Mouse (Mus musculus) embryonic facial prominence, embryonic 14.5 days (tissue): Measurements from ENCODE around the gene Hbs1l. TPM values are rescaled to one million over a fixed set of nuclear protein-coding genes. Genes with fewer than 3 reads are reported as not detected.
A peak's percentile ranks its signal among the peaks of the same experiment; 100 is the strongest.

Experiments
- ATAC-seq: fragments of 200-750 bp; cut with Nextera tagmentation; 2 replicates; pipeline ENCODE4 v1.8.0; 2017; ENCODE audit warnings: low read depth, moderate number of reproducible peaks, moderate TSS enrichment
- DNase-seq: peaks from one replicate; pipeline ENCODE4 v3.0.0-alpha.2; 2015; ENCODE audit warnings: low spot score
- H3K27ac ChIP-seq: fragments of 300-500 bp; sonication (generic); replicated peaks from 2 replicates; pipeline ENCODE4 v1.5.1; 2014; ENCODE audit warnings: low read depth, mild to moderate bottlenecking, low read length, moderate library complexity
- H3K27me3 ChIP-seq: fragments of 300-500 bp; sonication (generic); replicated peaks from 2 replicates; pipeline ENCODE4 v1.6.1; 2014; ENCODE audit warnings: low read length; ENCODE audit not compliant: control insufficient read depth, insufficient read depth
- H3K36me3 ChIP-seq: fragments of 300-500 bp; sonication (generic); 2 replicates; pipeline ENCODE4 v1.6.1; 2014; ENCODE audit warnings: low read length, mixed read lengths; ENCODE audit not compliant: control insufficient read depth, insufficient read depth
- H3K4me1 ChIP-seq: fragments of 300-500 bp; sonication (generic); 2 replicates; pipeline ENCODE4 v1.6.1; 2014; ENCODE audit warnings: antibody characterized with exemption, low read length; ENCODE audit not compliant: control insufficient read depth, insufficient read depth
- H3K4me2 ChIP-seq: fragments of 300-500 bp; sonication (generic); 2 replicates; pipeline ENCODE4 v1.6.1; 2014; ENCODE audit warnings: low read depth, mild to moderate bottlenecking, low read length, moderate library complexity, mixed read lengths
- H3K4me3 ChIP-seq: fragments of 300-500 bp; sonication (generic); 2 replicates; pipeline ENCODE4 v1.5.1; 2014; ENCODE audit warnings: low read depth, mild to moderate bottlenecking, low read length
- H3K9ac ChIP-seq: fragments of 300-500 bp; sonication (generic); 2 replicates; pipeline ENCODE4 v1.6.1; 2014; ENCODE audit warnings: low read depth, mild to moderate bottlenecking, low read length, moderate library complexity, mixed read lengths
- H3K9me3 ChIP-seq: fragments of 300-500 bp; sonication (generic); 2 replicates; pipeline ENCODE4 v1.6.1; 2016; ENCODE audit warnings: low read length; ENCODE audit not compliant: control insufficient read depth
- WGBS: fragments of 180-500 bp; shearing (Covaris S2); extraction: QIAGEN DNeasy Blood & Tissue Kit; methylation state at CpG from one replicate; pipeline ENCODE4 v1.1.7; 2014; 5-methylcytosine and 5-hydroxymethylcytosine counted together
- polyA plus RNA-seq: library from polyadenylated mRNA; unstranded; fragments of >200 nt; fragmentation: Nextera tagmentation; extraction: Ambion mirVana; gene quantifications from 2 replicates; pipeline ENCODE4 v1.2.1, GENCODE M21; 2014

Gene Hbs1l
- polyA plus RNA-seq, 1 experiment from 2014 or later: 85.4 TPM

DNA sequence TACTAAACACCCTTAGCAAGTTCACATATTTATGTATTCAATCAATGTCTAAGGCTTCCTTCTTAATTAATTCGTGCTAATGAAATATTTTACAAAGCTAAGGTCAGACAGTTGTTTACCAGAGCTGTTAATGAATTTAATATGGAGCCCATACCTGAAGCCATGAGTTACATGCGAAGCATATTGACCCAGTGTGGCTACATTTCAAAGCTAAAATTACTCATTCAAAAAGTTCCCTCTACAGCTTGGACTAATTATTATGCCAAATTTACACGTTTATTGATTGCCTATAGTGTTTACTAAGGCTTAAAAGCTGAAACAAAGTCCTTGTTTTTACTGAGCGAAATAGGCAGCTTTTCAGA, 401 bp upstream of the Hbs1l start:
- Histone ChIP-seq H3K27me3 (no peaks in the 10 kb centered on the region), H3K4me2 (peak overlapping the region; percentile 79), H3K9ac (peak overlapping the region; percentile 85), H3K4me1 (peaks cover 12% of the 10 kb centered on the region), H3K9me3 (no peaks in the 10 kb centered on the region), H3K36me3 (peaks cover 13% of the 10 kb centered on the region; the same call in 1 of the 2 replicates), H3K4me3 (peak overlapping the region; percentile 75), H3K27ac (no peak overlapping the region)
- no peak for DNase-seq
- no peak for ATAC-seq
- 34% methylated on average over 4 of the region's 4 CpGs for WGBS

DNA sequence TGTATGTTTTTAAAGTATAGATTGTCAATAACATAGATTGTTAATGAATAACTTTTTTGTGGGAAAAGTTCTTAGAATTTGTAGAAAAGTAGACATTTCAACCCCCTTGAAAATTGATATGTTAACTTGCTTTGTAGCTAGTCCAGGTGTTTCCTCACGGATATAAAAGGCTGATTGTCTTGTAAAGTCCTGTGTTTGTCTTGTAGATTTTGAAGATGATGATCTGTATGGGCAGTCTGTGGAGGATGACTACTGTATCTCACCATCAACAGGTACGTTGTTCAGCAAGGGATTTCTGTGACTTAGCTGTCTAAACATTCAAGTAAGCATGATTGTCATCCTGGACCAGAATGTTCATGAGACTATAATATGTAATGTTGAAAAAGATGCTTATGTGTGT, 3.2 kb downstream of the Hbs1l start:
- H3K27ac ChIP-seq: no peak overlapping the region

DNA sequence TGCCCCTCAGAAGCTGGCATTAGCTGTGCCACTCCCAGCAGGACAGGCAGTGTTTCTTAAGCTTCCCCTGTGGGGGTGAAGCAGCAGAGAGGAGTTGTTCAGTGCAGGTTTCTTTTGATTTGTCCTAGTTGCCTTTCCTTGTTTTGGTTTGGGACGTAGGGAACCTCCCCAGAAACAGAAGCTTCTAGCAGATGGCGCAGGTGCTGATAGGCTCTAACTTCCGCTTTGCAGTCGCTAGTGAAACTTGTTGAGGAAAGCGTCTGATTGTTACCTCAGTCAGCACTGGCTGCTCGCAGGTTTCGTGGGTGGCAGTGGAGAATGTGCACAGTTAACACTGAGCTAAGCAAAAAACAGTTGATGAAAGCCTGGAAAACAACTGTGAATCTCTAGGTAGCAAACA, 6.0 kb downstream of the Hbs1l start:
- H3K27me3 ChIP-seq: no peaks in the 10 kb centered on the region
- no peak for DNase-seq
- no peak overlapping the region for H3K4me2 ChIP-seq
- H3K4me3 ChIP-seq: no peak overlapping the region
- ATAC-seq: no peak
- H3K27ac ChIP-seq: no peak overlapping the region
- no peak overlapping the region for H3K9ac ChIP-seq
- no peaks in the 10 kb centered on the region for H3K9me3 ChIP-seq
- 90% methylated on average over 7 of the region's 7 CpGs for WGBS
- H3K4me1 ChIP-seq: peaks cover 10% of the 10 kb centered on the region
- H3K36me3 ChIP-seq: peaks cover 54% of the 10 kb centered on the region

More for the DNA sequence above, 3.2 kb downstream of the Hbs1l start:
- ATAC-seq (no peak), DNase-seq (no peak)
- Histone ChIP-seq H3K9me3 (no peaks in the 10 kb centered on the region), H3K4me1 (peaks cover 12% of the 10 kb centered on the region), H3K4me2 (no peak overlapping the region), H3K36me3 (peaks cover 37% of the 10 kb centered on the region; the same call in 1 of the 2 replicates), H3K4me3 (no peak overlapping the region), H3K27me3 (no peaks in the 10 kb centered on the region), H3K9ac (no peak overlapping the region)
- WGBS: 77% methylated on average over 2 of the region's 2 CpGs

DNA sequence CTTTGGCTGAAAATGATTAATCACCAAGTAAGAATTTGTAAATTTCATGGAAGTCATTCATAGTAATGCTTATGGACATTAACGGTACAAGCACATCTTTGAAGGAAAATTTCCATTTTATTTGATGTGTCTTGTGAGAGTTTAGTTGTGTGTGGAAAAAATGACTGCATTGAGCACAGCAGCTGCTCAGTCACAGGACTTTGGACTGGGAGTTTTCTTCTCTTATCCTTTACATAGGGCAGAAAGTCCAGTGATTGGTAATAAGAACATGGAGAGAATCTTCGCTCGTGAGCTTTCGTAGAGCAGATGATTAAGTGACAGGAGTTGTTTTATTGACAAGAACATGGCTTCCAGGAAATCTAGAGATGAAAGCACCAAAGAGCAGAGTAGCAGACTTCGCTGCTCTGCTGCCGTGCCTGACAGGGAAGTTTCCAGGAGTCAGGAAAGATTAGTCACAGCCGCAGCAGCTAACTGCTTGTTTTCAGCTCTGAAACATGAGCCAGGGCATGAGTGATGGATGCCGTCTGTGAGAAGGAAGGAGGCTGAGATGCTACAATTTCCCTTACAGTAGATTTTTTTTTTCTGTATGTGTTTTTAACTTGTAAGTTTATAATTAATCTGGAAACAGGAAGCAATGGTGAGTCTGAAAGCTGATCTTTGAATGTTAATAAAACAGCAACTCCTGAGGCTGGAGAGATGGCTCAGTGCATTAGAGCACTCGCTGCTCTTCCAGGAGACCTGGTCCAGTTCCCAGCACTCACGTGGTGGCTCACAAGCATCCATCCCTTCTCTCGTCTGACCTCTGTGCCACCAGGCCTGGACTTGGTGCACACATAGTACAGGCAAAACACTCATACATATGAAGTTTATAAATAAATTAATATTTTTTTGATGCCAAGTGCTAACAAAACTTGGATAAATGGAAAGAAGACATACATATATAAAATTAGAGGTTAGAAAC, 9.2 kb downstream of the Hbs1l start:
- Histone ChIP-seq H3K27me3 (no peaks in the 10 kb centered on the region), H3K4me3 (no peak overlapping the region), H3K9me3 (no peaks in the 10 kb centered on the region), H3K27ac (no peak overlapping the region), H3K4me2 (no peak overlapping the region), H3K36me3 (peaks cover 58% of the 10 kb centered on the region), H3K4me1 (no peaks in the 10 kb centered on the region), H3K9ac (no peak overlapping the region)
- peak; percentile 44; the same call in 1 of the 2 replicates for ATAC-seq
- 52% methylated on average over 11 of the region's 11 CpGs for WGBS
- DNase-seq: peak; percentile 59

DNA sequence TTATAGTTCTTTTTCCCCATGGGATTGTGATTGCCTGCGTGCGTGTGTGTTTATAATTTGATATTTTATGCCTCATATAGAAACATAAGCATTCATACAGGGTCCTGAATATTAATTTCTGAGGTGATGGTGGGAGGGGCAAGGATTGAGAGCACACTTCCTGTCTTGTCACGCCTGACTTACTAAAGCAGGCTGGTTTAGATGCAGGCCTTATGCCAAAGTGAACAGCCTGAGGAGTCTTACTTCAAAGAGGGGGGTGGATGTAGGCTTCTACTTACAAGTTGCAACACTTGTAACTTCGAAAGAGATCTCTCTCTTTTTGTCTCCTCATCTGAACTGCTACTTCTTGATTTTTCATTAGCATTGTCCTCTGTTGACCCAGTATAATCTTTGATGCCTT, 18.0 kb downstream of the Hbs1l start:
- WGBS: 60% methylated on average over 4 of the region's 4 CpGs
- H3K36me3 ChIP-seq: peaks cover 17% of the 10 kb centered on the region
- ATAC-seq: no peak
- peak; percentile 50 for DNase-seq
- no peaks in the 10 kb centered on the region for H3K4me1 ChIP-seq
- H3K9ac ChIP-seq: no peak overlapping the region
- no peak overlapping the region for H3K4me3 ChIP-seq
- no peaks in the 10 kb centered on the region for H3K9me3 ChIP-seq
- no peaks in the 10 kb centered on the region for H3K27me3 ChIP-seq
- no peak overlapping the region for H3K27ac ChIP-seq
- no peak overlapping the region for H3K4me2 ChIP-seq

DNA sequence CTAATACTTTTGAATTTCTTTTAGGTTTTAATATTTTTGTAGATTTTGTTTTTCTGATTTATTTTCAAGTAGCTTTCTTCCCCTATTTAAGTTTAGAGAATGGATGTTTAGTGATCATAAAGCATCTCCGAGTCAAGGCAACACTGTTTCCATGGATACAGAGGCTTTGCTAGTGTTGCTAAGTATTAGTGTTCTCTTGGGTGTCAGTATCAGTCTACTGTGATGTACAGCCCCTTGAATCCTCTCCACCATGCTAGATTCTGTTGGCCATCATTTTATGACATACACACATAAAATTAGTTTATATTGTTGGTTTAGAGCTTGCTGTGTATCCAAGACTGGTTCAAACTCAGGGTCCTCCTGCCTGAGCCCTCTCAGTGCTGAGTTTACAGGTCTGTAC, 20.3 kb downstream of the Hbs1l start:
- Histone ChIP-seq H3K27me3 (no peaks in the 10 kb centered on the region), H3K4me3 (no peak overlapping the region), H3K36me3 (peaks cover 17% of the 10 kb centered on the region), H3K4me2 (no peak overlapping the region), H3K27ac (no peak overlapping the region), H3K9ac (no peak overlapping the region), H3K4me1 (no peaks in the 10 kb centered on the region), H3K9me3 (no peaks in the 10 kb centered on the region)
- ATAC-seq (no peak), DNase-seq (no peak)
- WGBS: 91% methylated on average over 1 of the region's 1 CpGs

DNA sequence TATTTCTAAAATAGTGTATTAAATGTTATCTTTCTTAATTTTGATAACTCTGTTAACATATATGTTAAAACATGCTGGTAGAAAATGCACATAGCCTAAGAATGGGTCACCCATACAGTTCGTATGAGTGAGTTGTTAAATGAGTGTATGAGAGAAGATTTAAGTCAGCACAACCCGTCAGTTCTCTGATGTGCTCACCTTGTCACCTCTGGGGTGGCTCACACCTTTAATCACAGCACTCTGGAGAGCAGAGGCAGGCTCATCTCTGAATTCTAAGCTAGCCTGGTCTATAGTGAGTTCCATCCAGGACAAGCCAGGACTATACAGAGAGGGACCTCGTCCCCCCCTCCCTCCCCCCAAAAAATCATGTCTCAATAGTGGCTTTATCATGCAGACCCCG, 22.5 kb downstream of the Hbs1l start:
- no peak overlapping the region for H3K4me3 ChIP-seq
- DNase-seq (no peak), ATAC-seq (no peak)
- H3K4me1 ChIP-seq: no peaks in the 10 kb centered on the region
- H3K36me3 ChIP-seq: peaks cover 17% of the 10 kb centered on the region
- H3K4me2 ChIP-seq: no peak overlapping the region
- no peaks in the 10 kb centered on the region for H3K27me3 ChIP-seq
- H3K9me3 ChIP-seq: no peaks in the 10 kb centered on the region
- whole genome bisulfite sequencing: 87% methylated on average over 4 of the region's 4 CpGs
- no peak overlapping the region for H3K27ac ChIP-seq
- no peak overlapping the region for H3K9ac ChIP-seq

DNA sequence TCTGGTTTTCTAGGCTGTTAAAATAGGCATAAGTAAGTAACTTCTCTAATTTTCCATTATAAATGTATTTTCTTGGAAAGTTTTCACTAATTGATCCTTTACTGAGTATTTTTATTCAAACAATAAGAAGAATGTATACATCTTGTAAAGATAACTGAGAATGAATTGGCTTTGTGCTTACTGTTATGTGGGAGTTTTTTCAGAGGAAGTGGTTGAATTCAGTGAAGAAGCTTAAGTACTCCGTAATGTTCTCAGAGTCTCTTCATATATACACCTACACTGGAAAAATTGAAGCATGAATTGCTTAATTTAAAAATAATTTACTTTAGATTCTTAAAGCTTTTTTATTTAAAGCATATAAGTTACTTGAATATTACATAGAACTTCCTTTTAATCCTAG, 23.2 kb downstream of the Hbs1l start:
- DNase-seq (no peak), ATAC-seq (no peak)
- WGBS: 98% methylated on average over 1 of the region's 1 CpGs
- Histone ChIP-seq H3K27me3 (no peaks in the 10 kb centered on the region), H3K4me1 (no peaks in the 10 kb centered on the region), H3K36me3 (peaks cover 17% of the 10 kb centered on the region), H3K9ac (no peak overlapping the region), H3K4me3 (no peak overlapping the region), H3K4me2 (no peak overlapping the region), H3K27ac (no peak overlapping the region), H3K9me3 (no peaks in the 10 kb centered on the region)

DNA sequence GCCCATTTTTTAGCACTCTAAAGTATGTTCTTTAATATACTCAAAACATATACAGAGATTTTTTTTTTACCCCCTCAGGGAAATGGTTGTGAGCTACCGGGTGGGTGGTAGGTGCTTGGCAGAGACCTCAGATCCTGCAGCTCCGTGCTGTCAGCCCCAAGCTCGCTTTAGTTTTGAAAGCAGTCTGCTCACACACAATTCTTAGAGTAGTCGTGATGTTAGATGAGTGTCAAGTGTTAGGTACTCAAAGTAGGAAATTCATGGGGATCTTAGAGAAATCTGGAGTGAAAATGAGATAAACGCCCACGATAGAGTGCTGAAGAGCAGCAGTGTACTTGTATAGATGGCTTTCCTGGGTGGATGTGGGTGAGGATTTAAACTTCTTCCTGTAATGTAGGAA, 24.8 kb downstream of the Hbs1l start:
- no peaks in the 10 kb centered on the region for H3K9me3 ChIP-seq
- peaks cover 22% of the 10 kb centered on the region; the same call in 1 of the 2 replicates for H3K36me3 ChIP-seq
- 87% methylated on average over 6 of the region's 6 CpGs for WGBS
- H3K4me1 ChIP-seq: no peaks in the 10 kb centered on the region
- H3K4me3 ChIP-seq: no peak overlapping the region
- H3K4me2 ChIP-seq: no peak overlapping the region
- no peak overlapping the region for H3K9ac ChIP-seq
- ATAC-seq (no peak), DNase-seq (no peak)
- H3K27me3 ChIP-seq: no peaks in the 10 kb centered on the region
- no peak overlapping the region for H3K27ac ChIP-seq
